Mouse (Mus musculus): ENCODE measurements at regions not wholly inside any gene's neighbourhood (a gene's known extent, or its start where the extent isn't known, plus 50 kb on each side); places are given as distances from the start of the nearest gene placed in this dataset.

- TF ChIP-seq CTCF (IDR thresholded peaks at IDR 0.05; ENCODE audit: insufficient read depth, low read length) (no peak), POLR2A (IDR thresholded peaks at IDR 0.05; ENCODE audit: borderline replicate concordance, extremely low read depth, low read depth, low read length) (no peak)
Observed at GRCm38 (mm10) chr16:79450871-79451270, 360.0 kb upstream of the Tmprss15 start.

All from lung, adult 2 months (tissue).